Mouse (Mus musculus): ENCODE measurements around the gene Lpar1.

The Lpar1 gene

GRCm38 (mm10) chr4:58438654-58439053 is 115.0 kb downstream of the Lpar1 start:
- DNase-seq = no peak

GRCm38 (mm10) chr4:58437271-58437670 is 116.4 kb downstream of the Lpar1 start:
- DNase-seq = no peak

GRCm38 (mm10) chr4:58423276-58423930 is 130.3 kb downstream of the Lpar1 start:
- DNase-seq = no peak

- no peak for DNase-seq
These were observed 134.5 kb downstream of the Lpar1 start for GRCm38 (mm10) chr4:58419225-58419624.

GRCm38 (mm10) chr4:58417319-58417718 is 136.4 kb downstream of the Lpar1 start:
- no peak for DNase-seq

- DNase-seq = no peak
These were observed 138.2 kb downstream of the Lpar1 start for GRCm38 (mm10) chr4:58415537-58415936.

GRCm38 (mm10) chr4:58413188-58414185 is 140.2 kb downstream of the Lpar1 start:
- peak; percentile 47 for DNase-seq

GRCm38 (mm10) chr4:58401973-58402501 is 151.7 kb downstream of the Lpar1 start:
- DNase-seq = no peak

GRCm38 (mm10) chr4:58400861-58401341 is 152.8 kb downstream of the Lpar1 start:
- DNase-seq = no peak
